In the genomic region with DNA sequence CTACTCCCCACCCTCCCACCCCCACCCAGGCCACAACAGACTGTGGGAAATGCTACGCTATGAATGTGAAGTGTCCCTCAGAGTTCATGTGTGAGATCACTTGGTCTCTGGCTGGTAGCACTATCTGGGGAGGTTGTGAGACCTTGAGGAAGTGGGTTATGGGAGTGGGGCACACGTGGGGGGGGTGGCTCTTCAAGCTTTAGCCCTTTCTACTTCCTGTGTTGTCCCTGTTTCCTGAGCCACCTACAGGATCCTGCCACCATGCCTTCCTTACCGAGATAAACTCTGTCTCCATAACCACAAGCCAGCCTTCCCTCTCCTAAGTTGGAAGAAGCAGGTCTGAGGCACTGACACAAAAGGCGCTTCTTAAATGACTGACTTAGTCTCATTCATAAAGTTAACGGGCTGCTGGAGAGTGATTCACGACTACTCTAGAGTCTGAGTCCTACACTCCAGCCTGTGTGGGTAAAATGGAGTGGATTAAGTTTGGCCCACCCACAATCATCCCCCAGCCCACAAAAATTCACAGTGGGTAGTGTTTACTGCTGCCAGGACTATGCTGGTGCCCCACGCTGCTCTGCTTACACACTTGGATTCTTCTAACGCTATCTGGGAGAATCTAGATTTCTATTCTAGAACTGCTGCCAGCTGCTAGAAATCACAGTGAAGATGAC, we compare ENCODE assay signal across 15 mouse cellular contexts. TPM values are rescaled to one million over a fixed set of nuclear protein-coding genes. Genes with fewer than 3 reads are reported as not detected.
DNase-seq lines count a peak whose midpoint lies in the region; ATAC-seq lines count a peak whose summit lies in the region.
"Had no signal": no experiment of that assay in that cellular context is flagged by ENCODE, and none has a peak within 500 bp of the region (broad histone marks: within the 10 kb centered on the region; RNA-seq: fewer than 3 reads in every experiment).

No protein-coding gene starts in this region.

- H3K36me3 ChIP-seq in forebrain, embryonic 11.5 days (ENCODE audit: control insufficient read depth, insufficient read depth, low read length) = no peaks in the 10 kb centered on the region
- H3K36me3 ChIP-seq: hindbrain, embryonic 15.5 days; lung, embryonic 15.5 days; neural tube, embryonic 12.5 days had no signal

- no peak overlapping the region for H3K9ac ChIP-seq in forebrain, embryonic 11.5 days (ENCODE audit: low read length)
- H3K9ac ChIP-seq: hindbrain, embryonic 15.5 days; lung, embryonic 15.5 days; neural tube, embryonic 12.5 days had no signal

- H3K4me1 ChIP-seq in forebrain, embryonic 11.5 days (replicated peaks; ENCODE audit: control insufficient read depth, insufficient read depth, low read length) = no peaks in the 10 kb centered on the region
- H3K4me1 ChIP-seq: hindbrain, embryonic 15.5 days; lung, embryonic 15.5 days; neural tube, embryonic 12.5 days had no signal

- DNase-seq in CD4-positive, CD25-positive, alpha-beta regulatory T cell, adult 2 months (ENCODE audit: low read depth, low spot score) = peak; percentile 49
- DNase-seq in Muller cell, postnatal 12 days (ENCODE audit: inconsistent ontology term) = peak; percentile 40
- peak; percentile 46 for DNase-seq in thymus, postnatal 0 days (ENCODE audit: low spot score)
- DNase-seq in forebrain, embryonic 11.5 days (ENCODE audit: low spot score) = no peak
- no peak for DNase-seq in embryo, embryonic 9.5 days (ENCODE audit: extremely low spot score)
- DNase-seq: cerebellum, adult 11 months; kidney, adult 8-10 months; right cerebral cortex, postnatal 4 days had no signal

- ATAC-seq in inflammation-experienced regulatory T-cells, adult 6 months = peak; percentile 43
- no peak for ATAC-seq in forebrain, embryonic 11.5 days (replicated peaks; ENCODE audit: low FRiP score)
- no peak for ATAC-seq in erythroid progenitor cell, adult 5-6 weeks (replicated peaks; ENCODE audit: low FRiP score, poor library complexity, severe bottlenecking)

- H3K9me3 ChIP-seq in forebrain, embryonic 11.5 days (ENCODE audit: control insufficient read depth, low read length) = no peaks in the 10 kb centered on the region
- H3K9me3 ChIP-seq: hindbrain, embryonic 15.5 days; lung, embryonic 15.5 days; neural tube, embryonic 12.5 days had no signal

- H3K27ac ChIP-seq in forebrain, embryonic 11.5 days (ENCODE audit: low read depth, low read length) = no peak overlapping the region
- H3K27ac ChIP-seq: hindbrain, embryonic 15.5 days; left cerebral cortex, adult 2 months; lung, embryonic 15.5 days; neural tube, embryonic 12.5 days; stomach, postnatal 0 days had no signal

- H3K4me3 ChIP-seq in forebrain, embryonic 11.5 days (ENCODE audit: low read depth, low read length) = no peak overlapping the region
- H3K4me3 ChIP-seq: hindbrain, embryonic 15.5 days; left cerebral cortex, adult 2 months; lung, embryonic 15.5 days; neural tube, embryonic 12.5 days had no signal

- 64% methylated on average over 8 of the region's 8 CpGs for WGBS in forebrain, embryonic 11.5 days

- H3K4me2 ChIP-seq in forebrain, embryonic 11.5 days (ENCODE audit: low read depth, low read length, severe bottlenecking) = no peak overlapping the region
- H3K4me2 ChIP-seq: hindbrain, embryonic 15.5 days; lung, embryonic 15.5 days; neural tube, embryonic 12.5 days had no signal

- no peaks in the 10 kb centered on the region for H3K27me3 ChIP-seq in forebrain, embryonic 11.5 days (ENCODE audit: control insufficient read depth, insufficient read depth, low read length)
- H3K27me3 ChIP-seq: hindbrain, embryonic 15.5 days; lung, embryonic 15.5 days; neural tube, embryonic 12.5 days had no signal

RNA-seq across cellular contexts. Expression of gene Bhlhe41, which starts 29.4 kb away (rescaled TPM):
- polyA plus RNA-seq in inflammation-experienced regulatory T-cells, adult 6 months (2017; shearing (Covaris generic)) = under 1 TPM; 0.11 to 0.44 (median 0.35) TPM
- 8.5 and 9.4 TPM in 2 replicates for polyA plus RNA-seq in thymus, postnatal 0 days (2015; fragmentation: Nextera tagmentation; extraction: Ambion mirVana)
- 2.1 and 2.4 TPM in 2 replicates for polyA plus RNA-seq in forebrain, embryonic 11.5 days (2014; fragmentation: Nextera tagmentation; extraction: Ambion mirVana)
- total RNA-seq in erythroid progenitor cell, adult 5-6 weeks (2015; ENCODE audit: low replicate concordance) = 0.42 and 1.1 TPM in 2 replicates
- total RNA-seq in erythroid progenitor cell, adult 5-6 weeks (2017; ENCODE audit: low replicate concordance) = not detected in 2 replicates

RNA-seq across cellular contexts. Expression of gene Sspn, which starts 36.6 kb away (rescaled TPM):
- polyA plus RNA-seq in inflammation-experienced regulatory T-cells, adult 6 months (2017; shearing (Covaris generic)) = under 1 TPM in 1 of 3 experiments, not detected in 2; 0.09 TPM
- polyA plus RNA-seq in thymus, postnatal 0 days (2015; fragmentation: Nextera tagmentation; extraction: Ambion mirVana) = 1.2 and 1.3 TPM in 2 replicates
- polyA plus RNA-seq in forebrain, embryonic 11.5 days (2014; fragmentation: Nextera tagmentation; extraction: Ambion mirVana) = 1.9 and 2.0 TPM in 2 replicates
- total RNA-seq in erythroid progenitor cell, adult 5-6 weeks (2015; ENCODE audit: low replicate concordance) = not detected in 2 replicates
- 1.5 TPM in 1 of 2 replicates, not detected in the other for total RNA-seq in erythroid progenitor cell, adult 5-6 weeks (2017; ENCODE audit: low replicate concordance)

Comparison
In these comparisons a context has a peak if more than half of its experiments do, and no peak if none do; other contexts are left out.
1. DNase-seq: peak in CD4-positive, CD25-positive, alpha-beta regulatory T cell, adult 2 months (single experiment), Muller cell, postnatal 12 days (single experiment) and thymus, postnatal 0 days (single experiment); none in forebrain, embryonic 11.5 days (single experiment) and embryo, embryonic 9.5 days (single experiment).